Mouse (Mus musculus): ENCODE data around the gene Ikbke.

GRCm38 (mm10) chr1:131233527-131233926 lies 45.9 kb downstream of the Ikbke start:
- TF ChIP-seq POLR2A (IDR thresholded peaks at IDR 0.05; ENCODE audit: extremely low read depth, insufficient read depth, low read length), result no peak
- no peak for TF ChIP-seq CTCF (IDR thresholded peaks at IDR 0.05; ENCODE audit: low read depth, low read length)
